Mouse (Mus musculus) embryonic facial prominence, embryonic 14.5 days (tissue): ENCODE data around the gene Birc7. TPM values are rescaled to one million over a fixed set of nuclear protein-coding genes. Genes with fewer than 3 reads are reported as not detected.

Experiments used
- ATAC-seq: fragments of 200-750 bp; cut with Nextera tagmentation; 2 replicates; pipeline ENCODE4 v1.8.0; 2017; ENCODE audit warnings: low read depth, moderate number of reproducible peaks, moderate TSS enrichment
- DNase-seq: peaks from one replicate; pipeline ENCODE4 v3.0.0-alpha.2; 2015; ENCODE audit warnings: low spot score
- H3K27ac ChIP-seq: fragments of 300-500 bp; sonication (generic); replicated peaks from 2 replicates; pipeline ENCODE4 v1.5.1; 2014; ENCODE audit warnings: low read depth, mild to moderate bottlenecking, low read length, moderate library complexity
- H3K27me3 ChIP-seq: fragments of 300-500 bp; sonication (generic); replicated peaks from 2 replicates; pipeline ENCODE4 v1.6.1; 2014; ENCODE audit warnings: low read length; ENCODE audit not compliant: control insufficient read depth, insufficient read depth
- H3K36me3 ChIP-seq: fragments of 300-500 bp; sonication (generic); 2 replicates; pipeline ENCODE4 v1.6.1; 2014; ENCODE audit warnings: low read length, mixed read lengths; ENCODE audit not compliant: control insufficient read depth, insufficient read depth
- H3K4me1 ChIP-seq: fragments of 300-500 bp; sonication (generic); 2 replicates; pipeline ENCODE4 v1.6.1; 2014; ENCODE audit warnings: antibody characterized with exemption, low read length; ENCODE audit not compliant: control insufficient read depth, insufficient read depth
- H3K4me2 ChIP-seq: fragments of 300-500 bp; sonication (generic); 2 replicates; pipeline ENCODE4 v1.6.1; 2014; ENCODE audit warnings: low read depth, mild to moderate bottlenecking, low read length, moderate library complexity, mixed read lengths
- H3K4me3 ChIP-seq: fragments of 300-500 bp; sonication (generic); 2 replicates; pipeline ENCODE4 v1.5.1; 2014; ENCODE audit warnings: low read depth, mild to moderate bottlenecking, low read length
- H3K9ac ChIP-seq: fragments of 300-500 bp; sonication (generic); 2 replicates; pipeline ENCODE4 v1.6.1; 2014; ENCODE audit warnings: low read depth, mild to moderate bottlenecking, low read length, moderate library complexity, mixed read lengths
- H3K9me3 ChIP-seq: fragments of 300-500 bp; sonication (generic); 2 replicates; pipeline ENCODE4 v1.6.1; 2016; ENCODE audit warnings: low read length; ENCODE audit not compliant: control insufficient read depth
- WGBS: fragments of 180-500 bp; shearing (Covaris S2); extraction: QIAGEN DNeasy Blood & Tissue Kit; methylation state at CpG from one replicate; pipeline ENCODE4 v1.1.7; 2014; 5-methylcytosine and 5-hydroxymethylcytosine counted together
- polyA plus RNA-seq: library from polyadenylated mRNA; unstranded; fragments of >200 nt; fragmentation: Nextera tagmentation; extraction: Ambion mirVana; gene quantifications from 2 replicates; pipeline ENCODE4 v1.2.1, GENCODE M21; 2014

The Birc7 gene
- polyA plus RNA-seq, result 0.17 TPM in 1 of 2 replicates, not detected in the other

GRCm38 (mm10) chr2:180928723-180929122, at the start of gene Birc7:
TSS of gene Birc7 (plus strand) at chr2:180929023.
- no peaks in the 10 kb centered on the region for H3K27me3 ChIP-seq
- H3K9me3 ChIP-seq, result no peaks in the 10 kb centered on the region
- H3K4me2 ChIP-seq, result no peak within 1 kb of the TSS
- 58% methylated on average over 4 of the region's 4 CpGs for WGBS
- H3K4me1 ChIP-seq, result no peaks in the 10 kb centered on the region
- no peaks in the 10 kb centered on the region for H3K36me3 ChIP-seq
- H3K27ac ChIP-seq, result no peak within 1 kb of the TSS
- ATAC-seq (no peak), DNase-seq (no peak)
- no peak within 1 kb of the TSS for H3K9ac ChIP-seq
- H3K4me3 ChIP-seq, result no peak within 1 kb of the TSS

GRCm38 (mm10) chr2:180879365-180880067, 49.3 kb upstream of the Birc7 start:
- no peaks in the 10 kb centered on the region for H3K4me1 ChIP-seq
- no peaks in the 10 kb centered on the region for H3K9me3 ChIP-seq
- H3K4me3 ChIP-seq, result no peak overlapping the region
- no peak overlapping the region for H3K4me2 ChIP-seq
- DNase-seq, result no peak
- 53% methylated on average over 7 of the region's 7 CpGs for WGBS
- peak; percentile 57; the same call in 1 of the 2 replicates for ATAC-seq
- H3K27me3 ChIP-seq, result no peaks in the 10 kb centered on the region
- H3K27ac ChIP-seq, result no peak overlapping the region
- no peaks in the 10 kb centered on the region for H3K36me3 ChIP-seq
- no peak overlapping the region for H3K9ac ChIP-seq

- no peak for DNase-seq
- WGBS, result 26% methylated on average over 9 of the region's 9 CpGs
- Histone ChIP-seq H3K27ac (no peak overlapping the region), H3K27me3 (0 out of 2 replicates have a peak, but pooled peaks cover 4% of the 10 kb centered on the region), H3K4me2 (no peak overlapping the region), H3K9me3 (no peaks in the 10 kb centered on the region), H3K4me1 (no peaks in the 10 kb centered on the region), H3K9ac (no peak overlapping the region), H3K4me3 (no peak overlapping the region), H3K36me3 (no peaks in the 10 kb centered on the region)
- ATAC-seq, result no peak
Observed at GRCm38 (mm10) chr2:180881281-180881680, 47.5 kb upstream of the Birc7 start.

- Histone ChIP-seq H3K36me3 (no peaks in the 10 kb centered on the region), H3K9ac (no peak overlapping the region), H3K9me3 (no peaks in the 10 kb centered on the region), H3K4me1 (no peaks in the 10 kb centered on the region), H3K4me3 (no peak overlapping the region), H3K27ac (no peak overlapping the region), H3K4me2 (no peak overlapping the region), H3K27me3 (peaks cover 33% of the 10 kb centered on the region)
- DNase-seq, result no peak
- no peak for ATAC-seq
- 63% methylated on average over 5 of the region's 5 CpGs for WGBS
Observed at GRCm38 (mm10) chr2:180885270-180885669, 43.6 kb upstream of the Birc7 start.

GRCm38 (mm10) chr2:180889271-180889920, 39.4 kb upstream of the Birc7 start:
- peaks cover 13% of the 10 kb centered on the region for H3K4me1 ChIP-seq
- H3K27me3 ChIP-seq, result peaks cover 74% of the 10 kb centered on the region
- no peaks in the 10 kb centered on the region for H3K9me3 ChIP-seq
- no peak overlapping the region for H3K4me2 ChIP-seq
- H3K27ac ChIP-seq, result no peak overlapping the region
- WGBS, result 9% methylated on average over 10 of the region's 19 CpGs
- no peaks in the 10 kb centered on the region for H3K36me3 ChIP-seq
- no peak for DNase-seq
- H3K4me3 ChIP-seq, result no peak overlapping the region
- ATAC-seq, result no peak
- H3K9ac ChIP-seq, result no peak overlapping the region

- H3K27me3 ChIP-seq, result peaks cover 79% of the 10 kb centered on the region
- peaks cover 16% of the 10 kb centered on the region for H3K4me1 ChIP-seq
- 17% methylated on average over 4 of the region's 4 CpGs for WGBS
- no peak for ATAC-seq
- DNase-seq, result no peak
- H3K27ac ChIP-seq, result no peak overlapping the region
- no peak overlapping the region for H3K4me3 ChIP-seq
- H3K9me3 ChIP-seq, result no peaks in the 10 kb centered on the region
- H3K9ac ChIP-seq, result no peak overlapping the region
- no peaks in the 10 kb centered on the region for H3K36me3 ChIP-seq
- H3K4me2 ChIP-seq, result no peak overlapping the region
Observed at GRCm38 (mm10) chr2:180889921-180890280, 38.9 kb upstream of the Birc7 start.

- H3K4me2 ChIP-seq, result no peak overlapping the region; the same call in 1 of the 2 replicates
- ATAC-seq (no peak), DNase-seq (no peak)
- no peak overlapping the region for H3K27ac ChIP-seq
- peaks cover 86% of the 10 kb centered on the region for H3K27me3 ChIP-seq
- H3K4me1 ChIP-seq, result peaks cover 16% of the 10 kb centered on the region
- 2% methylated on average over 27 of the region's 29 CpGs for WGBS
- no peaks in the 10 kb centered on the region for H3K36me3 ChIP-seq
- H3K4me3 ChIP-seq, result peak overlapping the region; percentile 13; the same call in 1 of the 2 replicates
- no peak overlapping the region for H3K9ac ChIP-seq
- H3K9me3 ChIP-seq, result no peaks in the 10 kb centered on the region
Observed at GRCm38 (mm10) chr2:180890422-180891074, 38.3 kb upstream of the Birc7 start.

- under 1% methylated on average over 36 of the region's 37 CpGs for WGBS
- ATAC-seq, result no peak
- Histone ChIP-seq H3K9me3 (no peaks in the 10 kb centered on the region), H3K9ac (no peak overlapping the region), H3K4me3 (peak overlapping the region; percentile 13; the same call in 1 of the 2 replicates), H3K27ac (no peak overlapping the region), H3K4me1 (peaks cover 16% of the 10 kb centered on the region), H3K36me3 (no peaks in the 10 kb centered on the region), H3K27me3 (peaks cover 88% of the 10 kb centered on the region), H3K4me2 (peak overlapping the region; percentile 16; the same call in 1 of the 2 replicates)
- no peak for DNase-seq
Observed at GRCm38 (mm10) chr2:180891075-180891834, 37.6 kb upstream of the Birc7 start.
